Mouse (Mus musculus) small intestine, adult 2 months (tissue): Measurements from ENCODE around the gene Cldn1.

Experiments used
- CTCF ChIP-seq: fragments of 200-500 bp; IDR thresholded peaks from 2 replicates; pipeline ENCODE4 v1.5.1; 2012; ENCODE audit warnings: low read depth, mild to moderate bottlenecking, control low read depth, inconsistent platforms, low read length, moderate library complexity, mixed read lengths; ENCODE audit not compliant: insufficient replicate concordance, insufficient read length; ENCODE audit errors: extremely low read depth
- POLR2A ChIP-seq: fragments of 200-500 bp; IDR thresholded peaks from 2 replicates; pipeline ENCODE4 v1.6.1; 2012; ENCODE audit warnings: low read depth, mild to moderate bottlenecking, control low read depth, inconsistent platforms, low read length, moderate library complexity

DNA sequence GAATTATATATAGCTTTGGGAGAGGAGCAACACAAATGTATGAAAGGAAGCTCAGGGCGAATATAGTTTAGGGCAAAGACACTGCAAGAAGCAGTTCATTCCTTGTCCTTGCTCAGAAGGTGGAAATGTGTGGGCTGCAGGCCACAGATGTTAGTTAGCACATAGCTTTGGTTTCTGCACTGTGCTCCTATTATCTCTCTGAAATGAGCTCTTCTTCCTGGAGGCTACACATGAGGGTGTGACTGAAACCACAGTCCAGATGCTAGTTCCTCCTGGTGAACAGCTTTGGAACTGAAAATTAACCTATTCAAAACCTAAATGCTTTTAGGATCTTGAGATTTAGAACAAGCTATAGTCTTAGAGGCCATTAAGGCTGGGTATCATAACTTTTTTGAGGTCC is 16.1 kb downstream of the Cldn1 start:
- TF ChIP-seq CTCF (no peak), POLR2A (no peak)
